Mouse (Mus musculus) hindbrain, embryonic 11.5 days (tissue): Measurements from ENCODE around the gene Tpst1. TPM values are rescaled to one million over a fixed set of nuclear protein-coding genes. Genes with fewer than 3 reads are reported as not detected.

Experiments
- ATAC-seq: fragments of 200-750 bp; cut with Nextera tagmentation; 2 replicates; pipeline ENCODE4 v1.8.0; 2017; ENCODE audit warnings: mild to moderate bottlenecking, moderate TSS enrichment, moderate library complexity; ENCODE audit not compliant: low FRiP score
- DNase-seq: peaks from one replicate; pipeline ENCODE4 v3.0.0-alpha.2; 2015; ENCODE audit warnings: low spot score
- H3K27ac ChIP-seq: fragments of 300-500 bp; sonication (generic); 2 replicates; pipeline ENCODE4 v1.5.1; 2014; ENCODE audit warnings: mild to moderate bottlenecking, low read depth, low read length
- H3K27me3 ChIP-seq: fragments of 300-500 bp; sonication (generic); 2 replicates; pipeline ENCODE4 v1.6.1; 2014; ENCODE audit warnings: mild to moderate bottlenecking, low read length, moderate library complexity, mixed read lengths; ENCODE audit not compliant: control insufficient read depth, insufficient read depth
- H3K36me3 ChIP-seq: fragments of 300-500 bp; sonication (generic); 2 replicates; pipeline ENCODE4 v1.6.1; 2014; ENCODE audit warnings: mild to moderate bottlenecking, low read length, moderate library complexity, mixed read lengths; ENCODE audit not compliant: control insufficient read depth, insufficient read depth
- H3K4me1 ChIP-seq: fragments of 300-500 bp; sonication (generic); replicated peaks from 2 replicates; pipeline ENCODE4 v1.6.1; 2014; ENCODE audit warnings: low read length, mixed read lengths; ENCODE audit not compliant: control insufficient read depth, insufficient read depth
- H3K4me2 ChIP-seq: fragments of 300-500 bp; sonication (generic); replicated peaks from 2 replicates; pipeline ENCODE4 v1.6.1; 2014; ENCODE audit warnings: mild to moderate bottlenecking, low read depth, low read length
- H3K4me3 ChIP-seq: fragments of 300-500 bp; sonication (generic); 2 replicates; pipeline ENCODE4 v1.5.1; 2014; ENCODE audit warnings: low read depth, low read length
- H3K9ac ChIP-seq: fragments of 300-500 bp; sonication (generic); 2 replicates; pipeline ENCODE4 v1.6.1; 2014; ENCODE audit warnings: low read depth, low read length
- H3K9me3 ChIP-seq: fragments of 300-500 bp; sonication (generic); 2 replicates; pipeline ENCODE4 v1.6.1; 2016; ENCODE audit warnings: low read length; ENCODE audit not compliant: control insufficient read depth
- WGBS: fragments of 180-500 bp; shearing (Covaris S2); extraction: QIAGEN DNeasy Blood & Tissue Kit; methylation state at CpG from one replicate; pipeline ENCODE4 v1.1.7; 2014; 5-methylcytosine and 5-hydroxymethylcytosine counted together
- polyA plus RNA-seq: library from polyadenylated mRNA; unstranded; fragments of >200 nt; fragmentation: Nextera tagmentation; extraction: Ambion mirVana; gene quantifications from 2 replicates; pipeline ENCODE4 v1.2.1, GENCODE M21; 2014

Gene Tpst1
- polyA plus RNA-seq, 1 experiment from 2014 or later: 63.7 TPM

DNA sequence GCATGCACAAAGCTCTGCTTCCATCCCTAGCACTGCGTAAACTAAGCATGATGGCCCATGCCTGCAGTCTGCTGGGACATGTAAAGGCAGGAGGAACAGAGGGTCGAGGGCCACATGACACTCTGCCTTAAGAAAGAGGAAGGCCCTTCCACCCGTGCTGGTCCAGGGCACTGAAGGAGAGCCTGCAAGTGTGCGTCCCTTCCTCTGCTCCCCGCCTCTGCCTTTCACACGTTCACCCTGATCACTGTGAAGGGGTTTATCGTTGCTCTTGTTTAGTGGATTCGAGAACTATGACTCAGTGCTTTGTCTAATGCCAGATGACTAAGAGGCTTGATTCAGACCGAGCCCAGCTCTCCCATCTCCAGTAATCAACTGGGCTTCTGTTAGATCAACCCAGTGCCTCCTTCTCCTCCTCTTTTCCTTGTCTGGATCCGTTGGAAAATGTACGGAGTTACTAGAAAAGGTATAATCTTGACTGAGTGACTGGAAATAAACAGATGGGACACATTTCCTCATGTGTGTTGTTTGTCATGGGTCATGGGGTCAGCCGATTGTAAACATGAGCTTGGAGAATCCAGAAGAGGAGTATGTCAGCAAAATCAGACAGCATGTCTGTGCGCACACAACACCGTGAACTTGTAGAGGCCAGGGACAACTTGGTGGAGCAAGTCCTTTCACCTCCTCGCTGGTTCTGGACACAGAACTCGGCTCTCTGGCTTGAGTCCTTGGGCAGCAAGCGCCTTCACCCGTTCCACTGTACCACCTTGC lies 16.7 kb downstream of the Tpst1 start:
- Histone ChIP-seq H3K4me3 (no peak overlapping the region), H3K9me3 (no peaks in the 10 kb centered on the region), H3K4me1 (no peaks in the 10 kb centered on the region), H3K36me3 (no peaks in the 10 kb centered on the region), H3K27me3 (no peaks in the 10 kb centered on the region), H3K27ac (no peak overlapping the region), H3K9ac (no peak overlapping the region), H3K4me2 (no peak overlapping the region)
- ATAC-seq (no peak), DNase-seq (no peak)
- WGBS: 94% methylated on average over 18 of the region's 18 CpGs

DNA sequence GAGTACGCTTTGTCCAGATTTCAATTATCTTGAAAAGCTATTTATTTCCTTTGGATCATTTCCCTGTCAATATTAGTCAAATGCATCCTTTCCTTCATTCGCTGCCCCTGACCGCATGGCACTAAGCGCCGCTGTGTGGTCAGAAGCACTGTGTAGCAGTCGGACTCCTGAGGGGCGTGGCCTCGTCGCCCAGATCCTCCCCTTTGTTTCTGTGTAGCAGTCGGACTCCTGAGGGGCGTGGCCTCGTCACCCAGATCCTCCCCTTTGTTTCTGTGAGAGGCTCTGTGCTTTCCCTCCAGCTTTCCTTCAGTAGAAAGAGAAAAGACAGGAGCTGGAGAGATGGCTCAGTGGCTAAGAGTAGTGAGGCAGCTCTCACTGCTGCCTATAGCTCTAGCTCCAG lies 23.6 kb downstream of the Tpst1 start:
- Histone ChIP-seq H3K27me3 (no peaks in the 10 kb centered on the region), H3K4me3 (no peak overlapping the region), H3K4me2 (no peak overlapping the region), H3K36me3 (no peaks in the 10 kb centered on the region), H3K9me3 (no peaks in the 10 kb centered on the region), H3K27ac (no peak overlapping the region), H3K9ac (no peak overlapping the region), H3K4me1 (no peaks in the 10 kb centered on the region)
- 0 out of 2 replicates have a peak, but pooled peaks have one; percentile 51 for ATAC-seq
- DNase-seq: peak; percentile 48
- WGBS: 54% methylated on average over 12 of the region's 12 CpGs

DNA sequence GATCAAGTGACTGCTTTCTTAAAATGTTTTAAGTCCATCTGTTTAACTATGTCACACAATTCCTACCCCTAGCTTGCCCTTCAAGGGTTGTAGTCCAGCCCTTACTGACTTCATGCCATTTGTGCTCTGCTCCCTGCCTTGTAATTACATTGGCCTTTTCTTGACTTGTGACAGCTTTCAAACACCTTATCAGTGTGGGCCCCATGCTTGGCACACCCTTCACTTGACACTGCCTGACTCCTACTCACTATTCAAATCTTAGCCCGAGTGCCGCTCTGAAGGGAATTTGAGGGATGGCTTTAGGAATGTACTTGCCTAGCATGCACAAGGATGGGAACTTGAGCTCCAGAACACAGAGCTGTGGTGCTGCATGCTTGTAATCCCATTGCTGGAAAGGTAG lies 24.7 kb downstream of the Tpst1 start:
- Histone ChIP-seq H3K4me1 (no peaks in the 10 kb centered on the region), H3K4me3 (no peak overlapping the region), H3K27ac (no peak overlapping the region), H3K9ac (no peak overlapping the region), H3K4me2 (no peak overlapping the region), H3K36me3 (no peaks in the 10 kb centered on the region), H3K27me3 (no peaks in the 10 kb centered on the region), H3K9me3 (no peaks in the 10 kb centered on the region)
- no peak for DNase-seq
- no peak for ATAC-seq
- 89% methylated on average over 2 of the region's 2 CpGs for WGBS

DNA sequence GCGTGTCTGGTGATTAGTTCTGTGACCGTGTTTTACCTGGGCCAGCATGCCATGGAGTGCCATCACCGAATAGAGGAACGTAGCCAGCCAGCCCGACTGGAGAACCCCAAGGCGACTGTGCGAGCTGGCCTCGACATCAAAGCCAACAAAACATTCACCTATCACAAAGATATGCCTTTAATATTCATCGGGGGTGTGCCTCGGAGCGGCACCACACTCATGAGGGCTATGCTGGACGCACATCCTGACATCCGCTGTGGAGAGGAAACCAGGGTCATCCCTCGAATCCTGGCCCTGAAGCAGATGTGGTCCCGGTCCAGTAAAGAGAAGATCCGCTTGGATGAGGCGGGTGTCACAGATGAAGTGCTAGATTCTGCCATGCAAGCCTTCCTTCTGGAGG lies 28.6 kb downstream of the Tpst1 start:
- no peak overlapping the region for H3K27ac ChIP-seq
- DNase-seq (no peak), ATAC-seq (no peak)
- no peaks in the 10 kb centered on the region for H3K4me1 ChIP-seq
- no peak overlapping the region for H3K4me3 ChIP-seq
- no peak overlapping the region for H3K4me2 ChIP-seq
- H3K27me3 ChIP-seq: no peaks in the 10 kb centered on the region
- no peak overlapping the region for H3K9ac ChIP-seq
- 96% methylated on average over 17 of the region's 17 CpGs for WGBS
- H3K9me3 ChIP-seq: no peaks in the 10 kb centered on the region
- H3K36me3 ChIP-seq: no peaks in the 10 kb centered on the region

DNA sequence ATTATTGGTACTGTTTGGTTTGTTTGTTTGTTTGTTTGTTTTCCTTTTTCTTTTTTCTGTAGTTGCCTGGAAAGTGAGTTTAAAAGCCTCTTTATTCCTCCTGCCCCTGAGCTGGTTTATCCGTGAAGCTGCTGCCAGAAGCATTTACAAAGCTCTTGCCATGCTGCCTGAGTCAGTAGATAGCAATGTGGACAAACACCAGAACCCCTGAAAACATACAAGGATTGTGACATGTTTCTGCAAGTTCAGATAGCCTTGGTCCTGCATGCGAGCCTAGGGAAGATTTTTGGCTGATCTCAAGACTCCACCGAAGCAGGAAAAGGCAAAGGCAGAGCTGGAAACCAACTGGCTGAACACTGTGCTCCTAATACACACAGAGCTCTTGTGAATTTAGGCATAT lies 36.2 kb downstream of the Tpst1 start:
- Histone ChIP-seq H3K36me3 (no peaks in the 10 kb centered on the region), H3K27me3 (no peaks in the 10 kb centered on the region), H3K9me3 (no peaks in the 10 kb centered on the region), H3K9ac (no peak overlapping the region), H3K4me2 (no peak overlapping the region), H3K4me3 (no peak overlapping the region), H3K4me1 (no peaks in the 10 kb centered on the region), H3K27ac (no peak overlapping the region)
- ATAC-seq: no peak
- no peak for DNase-seq
- 96% methylated on average over 3 of the region's 3 CpGs for WGBS

DNA sequence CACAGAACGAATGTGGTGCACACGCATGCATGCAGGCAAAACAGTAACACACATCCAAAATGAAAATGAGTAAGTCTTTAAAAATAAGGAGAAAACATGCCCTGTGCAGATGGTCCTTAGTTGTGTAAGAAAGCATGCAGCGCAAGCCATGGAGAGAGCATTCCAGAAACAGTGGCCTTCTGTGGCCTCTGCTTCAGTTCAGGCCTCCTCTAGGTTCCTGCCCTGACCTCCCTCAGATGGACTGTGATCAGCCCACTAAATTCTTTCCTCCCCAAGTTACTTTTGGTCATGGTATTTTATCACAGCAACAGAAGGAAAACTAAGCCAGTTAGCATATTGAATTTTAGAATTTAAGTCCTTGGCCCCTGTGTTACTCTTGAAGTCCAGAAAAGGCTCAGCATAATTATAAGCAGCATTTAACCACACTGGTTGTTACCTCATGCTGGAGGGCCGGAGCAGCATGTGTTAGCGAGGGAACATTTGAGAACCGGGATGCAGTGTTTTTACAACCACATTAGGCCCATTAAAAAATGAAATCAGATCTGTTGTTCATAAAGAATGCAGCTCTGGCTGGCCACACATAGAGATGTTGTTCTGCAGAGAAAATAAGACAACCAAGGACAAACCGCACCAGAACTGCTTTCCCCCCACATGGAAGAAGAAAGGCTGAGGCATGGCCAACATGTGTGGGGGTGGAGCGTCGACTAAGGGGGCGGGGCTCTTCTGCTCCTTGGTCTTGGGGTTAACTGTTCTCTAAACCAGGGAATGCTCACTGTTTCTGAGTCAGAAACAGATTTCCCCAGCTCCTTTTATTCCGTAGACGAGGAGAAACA lies 37.7 kb downstream of the Tpst1 start:
- DNase-seq (no peak), ATAC-seq (no peak)
- WGBS: 89% methylated on average over 12 of the region's 12 CpGs

DNA sequence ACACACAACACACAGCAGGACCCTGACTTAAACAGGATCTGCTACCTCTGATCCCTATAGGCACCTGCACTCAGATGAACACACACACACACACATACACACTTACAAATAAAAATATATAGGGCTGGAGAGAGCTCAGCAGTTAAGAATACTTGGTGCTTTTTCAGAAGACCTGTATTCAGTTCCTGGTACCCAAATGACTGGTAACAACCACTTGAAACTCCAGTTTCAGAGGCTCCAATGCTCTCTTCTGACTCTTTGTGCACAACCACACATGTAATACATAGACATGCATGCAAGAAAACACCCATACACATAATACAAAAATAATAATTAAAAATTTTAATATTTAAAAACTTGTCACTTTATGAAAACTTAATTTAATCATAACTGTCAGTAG lies 39.5 kb downstream of the Tpst1 start:
- Histone ChIP-seq H3K4me1 (no peaks in the 10 kb centered on the region), H3K36me3 (no peaks in the 10 kb centered on the region), H3K9me3 (no peaks in the 10 kb centered on the region), H3K9ac (no peak overlapping the region), H3K4me2 (no peak overlapping the region), H3K4me3 (no peak overlapping the region), H3K27ac (no peak overlapping the region), H3K27me3 (no peaks in the 10 kb centered on the region)
- ATAC-seq: no peak
- no peak for DNase-seq

More for the DNA sequence above, 37.7 kb downstream of the Tpst1 start:
- Histone ChIP-seq H3K27me3 (no peaks in the 10 kb centered on the region), H3K4me3 (no peak overlapping the region), H3K36me3 (no peaks in the 10 kb centered on the region), H3K27ac (no peak overlapping the region), H3K4me2 (no peak overlapping the region), H3K4me1 (no peaks in the 10 kb centered on the region), H3K9me3 (no peaks in the 10 kb centered on the region), H3K9ac (no peak overlapping the region)

DNA sequence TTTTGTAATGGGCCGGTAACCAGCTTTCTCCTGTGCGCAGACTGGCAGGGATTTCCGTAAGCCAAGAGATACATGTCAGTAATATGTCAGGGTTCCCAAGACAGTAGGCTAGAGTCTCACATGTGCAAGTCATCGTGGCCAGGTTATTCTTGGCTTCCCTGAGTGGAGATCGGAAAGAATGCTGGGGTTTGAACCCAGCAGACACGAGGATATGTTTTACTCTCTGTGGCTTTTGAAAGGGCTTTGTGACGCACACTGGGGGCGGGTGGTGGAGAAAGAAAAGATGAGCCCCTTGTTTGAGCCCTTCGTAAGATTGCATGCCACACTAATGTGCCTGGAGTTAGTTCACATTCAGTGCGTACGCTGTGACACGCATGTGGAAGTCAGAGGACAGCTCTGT lies 43.0 kb downstream of the Tpst1 start:
- ATAC-seq: no peak
- Histone ChIP-seq H3K27me3 (no peaks in the 10 kb centered on the region), H3K4me2 (no peak overlapping the region), H3K36me3 (no peaks in the 10 kb centered on the region), H3K9me3 (no peaks in the 10 kb centered on the region), H3K4me1 (no peaks in the 10 kb centered on the region), H3K9ac (no peak overlapping the region), H3K27ac (no peak overlapping the region), H3K4me3 (no peak overlapping the region)
- 91% methylated on average over 12 of the region's 12 CpGs for WGBS
- DNase-seq: no peak

DNA sequence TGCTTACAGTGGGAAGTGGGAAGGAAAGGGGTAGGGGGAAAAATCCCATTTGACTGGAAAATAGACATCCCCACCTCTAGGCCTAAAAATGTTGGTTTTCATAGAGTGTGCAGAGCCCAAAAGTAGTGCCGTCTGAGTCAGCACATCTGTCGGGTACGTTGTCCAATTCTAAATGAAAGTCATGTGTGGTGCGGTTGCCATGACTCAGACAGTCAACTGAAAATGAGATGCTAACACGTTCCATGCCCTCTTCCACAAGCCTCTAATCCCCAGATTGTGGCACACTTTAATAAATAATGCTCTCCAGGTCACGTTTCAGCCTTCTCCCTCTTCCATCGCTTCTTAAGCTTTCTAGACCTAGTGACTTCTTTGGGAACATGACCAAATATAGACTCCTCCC lies 43.7 kb downstream of the Tpst1 start:
- no peak for DNase-seq
- Histone ChIP-seq H3K27ac (no peak overlapping the region), H3K4me1 (no peaks in the 10 kb centered on the region), H3K9ac (no peak overlapping the region), H3K27me3 (no peaks in the 10 kb centered on the region), H3K9me3 (no peaks in the 10 kb centered on the region), H3K4me2 (no peak overlapping the region), H3K36me3 (no peaks in the 10 kb centered on the region), H3K4me3 (no peak overlapping the region)
- WGBS: 89% methylated on average over 7 of the region's 7 CpGs
- ATAC-seq: no peak
